Mouse (Mus musculus) heart, postnatal 0 days (tissue): ENCODE results near the gene Jagn1.

ENCODE experiments used
- CTCF ChIP-seq: IDR thresholded peaks from 2 replicates; pipeline ENCODE4 v1.5.1; 2016; ENCODE audit warnings: antibody characterized with exemption, control low read depth, low read depth
- EP300 ChIP-seq: IDR thresholded peaks from 2 replicates; pipeline ENCODE4 v1.6.1; 2016; ENCODE audit warnings: antibody characterized with exemption, low read depth

- no peak for TF ChIP-seq EP300
- TF ChIP-seq CTCF = no peak
Measured at GRCm38 (mm10) chr6:113424187-113424586, 18.2 kb upstream of the Jagn1 start.
